In genomic region chr5:100635908-100636307, GRCm38 (mm10) we compare ENCODE assay signal across 22 mouse cellular contexts. TPM values are rescaled to one million over a fixed set of nuclear protein-coding genes. Genes with fewer than 3 reads are reported as not detected.
DNase-seq lines count a peak whose midpoint lies in the region; ATAC-seq and TF ChIP-seq lines count a peak whose summit lies in the region.
"Had no signal": no experiment of that assay in that cellular context is flagged by ENCODE, and none has a peak within 500 bp of the region (broad histone marks: within the 10 kb centered on the region; RNA-seq: fewer than 3 reads in every experiment).

No protein-coding gene starts in this region.

- no peak for DNase-seq in thymus, adult 2 months
- DNase-seq in thymus, postnatal 25 days, result no peak
- DNase-seq in liver, result peak; percentile 73
- DNase-seq in stomach, postnatal 0 days (ENCODE audit: low spot score), result no peak
- DNase-seq in kidney, postnatal 25 days, result no peak
- DNase-seq in adrenal gland, postnatal 25 days, result no peak
- DNase-seq in cerebellum, postnatal 4 days (ENCODE audit: low spot score in 2 of 2), result no peak
- DNase-seq: adrenal gland, postnatal 14 days; cerebellum, adult 11-12 months; cerebellum, postnatal 14 days; embryo, embryonic 11 days; gastrocnemius, postnatal 36 days; layer of hippocampus, adult 9-11 months; left cerebral cortex, postnatal 4 days; lung, postnatal 10 days had no signal

- no peak for TF ChIP-seq POLR2A in thymus, adult 2 months (IDR thresholded peaks at IDR 0.05; ENCODE audit: control insufficient read depth, extremely low read depth, insufficient read depth, low read length, poor library complexity)

- no peak overlapping the region for H3K4me3 ChIP-seq in thymus, adult 2 months (ENCODE audit: control insufficient read depth, insufficient read depth, low read length)
- H3K4me3 ChIP-seq in liver, embryonic 16.5 days (ENCODE audit: low read depth, low read length), result no peak overlapping the region
- H3K4me3 ChIP-seq in stomach, postnatal 0 days (ENCODE audit: low read depth, low read length), result no peak overlapping the region
- H3K4me3 ChIP-seq: embryonic facial prominence, embryonic 13.5 days; forebrain, embryonic 15.5 days; hindbrain, embryonic 12.5 days; left cerebral cortex, adult 2 months; limb, embryonic 15.5 days; midbrain, embryonic 13.5 days had no signal

- no peaks in the 10 kb centered on the region for H3K9me3 ChIP-seq in liver, embryonic 16.5 days (replicated peaks; ENCODE audit: control insufficient read depth, low read length)
- H3K9me3 ChIP-seq in stomach, postnatal 0 days (ENCODE audit: control insufficient read depth, low read length), result no peaks in the 10 kb centered on the region
- H3K9me3 ChIP-seq: embryonic facial prominence, embryonic 13.5 days; forebrain, embryonic 15.5 days; hindbrain, embryonic 12.5 days; limb, embryonic 15.5 days; midbrain, embryonic 13.5 days had no signal

- H3K4me2 ChIP-seq in liver, embryonic 16.5 days (ENCODE audit: low read depth, low read length), result peak overlapping the region; percentile 15; the same call in 1 of the 2 replicates
- no peak overlapping the region for H3K4me2 ChIP-seq in stomach, postnatal 0 days (replicated peaks; ENCODE audit: low read depth)
- H3K4me2 ChIP-seq: embryonic facial prominence, embryonic 13.5 days; forebrain, embryonic 15.5 days; hindbrain, embryonic 12.5 days; limb, embryonic 15.5 days; midbrain, embryonic 13.5 days had no signal

- no peak for TF ChIP-seq CTCF in thymus, adult 2 months (IDR thresholded peaks at IDR 0.05; ENCODE audit: borderline replicate concordance, control insufficient read depth, extremely low read depth, insufficient read depth, low read length, poor library complexity)
- no peak for TF ChIP-seq CTCF in stomach, postnatal 0 days (IDR thresholded peaks at IDR 0.05; ENCODE audit: low read depth)

- no peaks in the 10 kb centered on the region for H3K36me3 ChIP-seq in thymus, adult 2 months (ENCODE audit: control insufficient read depth, insufficient read depth, low read length)
- H3K36me3 ChIP-seq in liver, embryonic 16.5 days (ENCODE audit: control insufficient read depth, insufficient read depth), result no peaks in the 10 kb centered on the region
- no peaks in the 10 kb centered on the region for H3K36me3 ChIP-seq in stomach, postnatal 0 days (ENCODE audit: control insufficient read depth, insufficient read depth, low read length)
- H3K36me3 ChIP-seq: embryonic facial prominence, embryonic 13.5 days; forebrain, embryonic 15.5 days; hindbrain, embryonic 12.5 days; limb, embryonic 15.5 days; midbrain, embryonic 13.5 days had no signal

- 0 out of 2 replicates have a peak overlapping the region, but pooled peaks have one; percentile 19 for H3K27ac ChIP-seq in thymus, adult 2 months (ENCODE audit: control insufficient read depth, insufficient read depth, low read length)
- peak overlapping the region; percentile 78; the same call in 1 of the 2 replicates for H3K27ac ChIP-seq in liver, embryonic 16.5 days (ENCODE audit: low read length)
- H3K27ac ChIP-seq in stomach, postnatal 0 days (replicated peaks), result peak overlapping the region; percentile 65; the same call in 1 of the 2 replicates
- H3K27ac ChIP-seq: embryonic facial prominence, embryonic 13.5 days; forebrain, embryonic 15.5 days; hindbrain, embryonic 12.5 days; left cerebral cortex, adult 2 months; limb, embryonic 15.5 days; midbrain, embryonic 13.5 days had no signal

- no peak for TF ChIP-seq EP300 in stomach, postnatal 0 days (optimal IDR thresholded peaks at IDR 0.05)

- peaks cover 24% of the 10 kb centered on the region for H3K4me1 ChIP-seq in thymus, adult 2 months (replicated peaks; ENCODE audit: control insufficient read depth, insufficient read depth, low read length)
- H3K4me1 ChIP-seq in liver, embryonic 16.5 days (ENCODE audit: control insufficient read depth, low read depth, low read length), result peaks cover 49% of the 10 kb centered on the region
- no peaks in the 10 kb centered on the region for H3K4me1 ChIP-seq in stomach, postnatal 0 days (replicated peaks; ENCODE audit: control insufficient read depth, insufficient read depth)
- H3K4me1 ChIP-seq: embryonic facial prominence, embryonic 13.5 days; forebrain, embryonic 15.5 days; hindbrain, embryonic 12.5 days; limb, embryonic 15.5 days; midbrain, embryonic 13.5 days had no signal

- ATAC-seq in liver, embryonic 16.5 days (ENCODE audit: low read depth), result peak; percentile 83
- no peak for ATAC-seq in stomach, postnatal 0 days (ENCODE audit: low FRiP score, low TSS enrichment)
- ATAC-seq: forebrain, embryonic 15.5 days; midbrain, embryonic 13.5 days had no signal

- no peak overlapping the region for H3K9ac ChIP-seq in liver, embryonic 16.5 days (ENCODE audit: low read depth, low read length)
- H3K9ac ChIP-seq in stomach, postnatal 0 days (ENCODE audit: low read length), result no peak overlapping the region
- H3K9ac ChIP-seq: embryonic facial prominence, embryonic 13.5 days; forebrain, embryonic 15.5 days; hindbrain, embryonic 12.5 days; limb, embryonic 15.5 days; midbrain, embryonic 13.5 days had no signal

- 76% methylated on average over 4 of the region's 4 CpGs for whole genome bisulfite sequencing in thymus, adult 2 months
- 27% methylated on average over 4 of the region's 4 CpGs for WGBS in liver, embryonic 16.5 days (ENCODE audit: insufficient replicate concordance)
- 92% methylated on average over 4 of the region's 4 CpGs for WGBS in stomach, postnatal 0 days

- no peaks in the 10 kb centered on the region for H3K27me3 ChIP-seq in thymus, adult 2 months (ENCODE audit: control insufficient read depth, insufficient read depth, low read length)
- H3K27me3 ChIP-seq in liver, embryonic 16.5 days (ENCODE audit: control insufficient read depth, insufficient read depth, low read depth, low read length), result no peaks in the 10 kb centered on the region
- no peaks in the 10 kb centered on the region for H3K27me3 ChIP-seq in stomach, postnatal 0 days (ENCODE audit: control insufficient read depth, insufficient read depth, low read length)
- H3K27me3 ChIP-seq: embryonic facial prominence, embryonic 13.5 days; forebrain, embryonic 15.5 days; hindbrain, embryonic 12.5 days; limb, embryonic 15.5 days; midbrain, embryonic 13.5 days had no signal

RNA-seq across cellular contexts. Expression of gene Coq2, which starts 39.0 kb away (rescaled TPM):
- polyA plus RNA-seq in thymus, adult 2 months (2012; rRNA removed), result 90.2 and 114 TPM in 2 replicates
- 19.5 and 20.7 TPM in 2 replicates for polyA plus RNA-seq in liver, embryonic 16.5 days (2015; fragmentation: Nextera tagmentation; extraction: Ambion mirVana)
- polyA plus RNA-seq in stomach, postnatal 0 days (2015; fragmentation: Nextera tagmentation; extraction: Ambion mirVana), result 52.1 and 52.3 TPM in 2 replicates
- total RNA-seq in adrenal gland, postnatal 25 days (2021), result 63.0 and 65.2 TPM in 2 replicates

Comparison
In these comparisons a context has a peak if more than half of its experiments do, and no peak if none do; other contexts are left out.
1. H3K27ac ChIP-seq: peak in every context shown above with its lines; median percentile 78 in liver, embryonic 16.5 days; 65 in stomach, postnatal 0 days; 19 in thymus, adult 2 months.